In genomic region chr8:109247875-109248274, GRCm38 (mm10) we compare ENCODE assay signal across 11 mouse cellular contexts.
A peak's percentile ranks its signal among the peaks of the same experiment; 100 is the strongest.
DNase-seq lines count a peak whose midpoint lies in the region; ATAC-seq and TF ChIP-seq lines count a peak whose summit lies in the region.
"Had no signal": no experiment of that assay in that cellular context is flagged by ENCODE, and none has a peak within 500 bp of the region (broad histone marks: within the 10 kb centered on the region; RNA-seq: fewer than 3 reads in every experiment).

No protein-coding gene starts in this region.

- no peaks in the 10 kb centered on the region for H3K27me3 ChIP-seq in forebrain, embryonic 14.5 days (replicated peaks; ENCODE audit: control insufficient read depth, insufficient read depth, low read length)
- H3K27me3 ChIP-seq in hindbrain, embryonic 12.5 days, result no peaks in the 10 kb centered on the region
- H3K27me3 ChIP-seq: embryonic facial prominence, embryonic 12.5 days; heart, embryonic 15.5 days had no signal

- WGBS in forebrain, embryonic 14.5 days, result 17% methylated on average over 6 of the region's 6 CpGs
- WGBS in hindbrain, embryonic 12.5 days, result 41% methylated on average over 6 of the region's 6 CpGs

- intact Hi-C loops in left cerebral cortex, adult 2 months (cut with DNase I), result loop anchor here (2.0 to 5.0 kb wide), 2 partner anchors 113 to 546 kb away; no protein-coding TSS in a partner anchor
- intact Hi-C loops in heart, postnatal 10 days (cut with DNase I), result no loop called here

- peak; percentile 28; the same call in 1 of the 2 replicates for ATAC-seq in forebrain, embryonic 14.5 days
- ATAC-seq in hindbrain, embryonic 12.5 days (ENCODE audit: low FRiP score), result no peak

- DNase-seq in left cerebral cortex, adult 2 months (ENCODE audit: extremely low spot score in 1 of 2, low spot score in 2 of 2), result peak in 1 of 2 experiments; percentile 28
- DNase-seq in left cerebral cortex, adult 11 months (ENCODE audit: low spot score), result no peak
- DNase-seq in forebrain, embryonic 14.5 days (ENCODE audit: low spot score), result peak; percentile 86
- peak; percentile 52 to 69 for DNase-seq in right cerebral cortex, postnatal 10 days (ENCODE audit: low spot score in 2 of 2)
- no peak for DNase-seq in heart, postnatal 10 days
- DNase-seq in MN1 (ENCODE audit: low spot score), result no peak
- DNase-seq: kidney, adult 8-10 months; lung, adult 2 months had no signal

- peak overlapping the region; percentile 36; the same call in 1 of the 2 replicates for H3K27ac ChIP-seq in left cerebral cortex, adult 2 months
- 0 out of 2 replicates have a peak overlapping the region, but pooled peaks have one; percentile 10 for H3K27ac ChIP-seq in forebrain, embryonic 14.5 days (ENCODE audit: low read depth, low read length)
- H3K27ac ChIP-seq in hindbrain, embryonic 12.5 days, result peak overlapping the region; percentile 84
- H3K27ac ChIP-seq: embryonic facial prominence, embryonic 12.5 days; heart, embryonic 15.5 days had no signal

- peak overlapping the region; percentile 44 for H3K4me3 ChIP-seq in left cerebral cortex, adult 2 months
- H3K4me3 ChIP-seq in forebrain, embryonic 14.5 days (ENCODE audit: low read depth, low read length), result peak overlapping the region; percentile 23
- peak overlapping the region; percentile 38 for H3K4me3 ChIP-seq in hindbrain, embryonic 12.5 days
- H3K4me3 ChIP-seq: embryonic facial prominence, embryonic 12.5 days; heart, embryonic 15.5 days had no signal

- H3K9ac ChIP-seq in forebrain, embryonic 14.5 days (ENCODE audit: low read length), result peak overlapping the region; percentile 32
- peak overlapping the region; percentile 43; the same call in 1 of the 2 replicates for H3K9ac ChIP-seq in hindbrain, embryonic 12.5 days
- H3K9ac ChIP-seq: embryonic facial prominence, embryonic 12.5 days; heart, embryonic 15.5 days had no signal

- no peaks in the 10 kb centered on the region for H3K36me3 ChIP-seq in forebrain, embryonic 14.5 days (ENCODE audit: control insufficient read depth, insufficient read depth, low read length)
- no peaks in the 10 kb centered on the region for H3K36me3 ChIP-seq in hindbrain, embryonic 12.5 days
- H3K36me3 ChIP-seq: embryonic facial prominence, embryonic 12.5 days; heart, embryonic 15.5 days had no signal

- TF ChIP-seq CTCF in left cerebral cortex, adult 2 months (IDR thresholded peaks at IDR 0.05), result peak; percentile 21

- H3K9me3 ChIP-seq in forebrain, embryonic 14.5 days (replicated peaks; ENCODE audit: control insufficient read depth, low read length), result no peaks in the 10 kb centered on the region
- no peaks in the 10 kb centered on the region for H3K9me3 ChIP-seq in hindbrain, embryonic 12.5 days (replicated peaks)
- H3K9me3 ChIP-seq: embryonic facial prominence, embryonic 12.5 days; heart, embryonic 15.5 days had no signal

- H3K4me1 ChIP-seq in forebrain, embryonic 14.5 days (ENCODE audit: control insufficient read depth, insufficient read depth, low read length), result peaks cover 11% of the 10 kb centered on the region; the same call in 1 of the 2 replicates
- peaks cover 21% of the 10 kb centered on the region for H3K4me1 ChIP-seq in hindbrain, embryonic 12.5 days
- H3K4me1 ChIP-seq: embryonic facial prominence, embryonic 12.5 days; heart, embryonic 15.5 days had no signal

- peak overlapping the region; percentile 43 for H3K4me2 ChIP-seq in forebrain, embryonic 14.5 days (ENCODE audit: low read length)
- H3K4me2 ChIP-seq in hindbrain, embryonic 12.5 days (replicated peaks), result peak overlapping the region; percentile 51
- H3K4me2 ChIP-seq: embryonic facial prominence, embryonic 12.5 days; heart, embryonic 15.5 days had no signal

Comparison
In these comparisons a context has a peak if more than half of its experiments do, and no peak if none do; other contexts are left out.
1. DNase-seq: peak in forebrain, embryonic 14.5 days (single experiment) and right cerebral cortex, postnatal 10 days (2 of 2); none in left cerebral cortex, adult 11 months (single experiment), heart, postnatal 10 days (0 of 2) and MN1 (single experiment).
2. H3K27ac ChIP-seq: peak in every context shown above with its lines; median percentile 84 in hindbrain, embryonic 12.5 days; 36 in left cerebral cortex, adult 2 months; 10 in forebrain, embryonic 14.5 days.
3. Peak in every context shown above with its lines, with median percentiles within 50 percentile points of each other: H3K4me3 ChIP-seq.